17 mouse cellular contexts compared by ENCODE assay signal in the genomic region with DNA sequence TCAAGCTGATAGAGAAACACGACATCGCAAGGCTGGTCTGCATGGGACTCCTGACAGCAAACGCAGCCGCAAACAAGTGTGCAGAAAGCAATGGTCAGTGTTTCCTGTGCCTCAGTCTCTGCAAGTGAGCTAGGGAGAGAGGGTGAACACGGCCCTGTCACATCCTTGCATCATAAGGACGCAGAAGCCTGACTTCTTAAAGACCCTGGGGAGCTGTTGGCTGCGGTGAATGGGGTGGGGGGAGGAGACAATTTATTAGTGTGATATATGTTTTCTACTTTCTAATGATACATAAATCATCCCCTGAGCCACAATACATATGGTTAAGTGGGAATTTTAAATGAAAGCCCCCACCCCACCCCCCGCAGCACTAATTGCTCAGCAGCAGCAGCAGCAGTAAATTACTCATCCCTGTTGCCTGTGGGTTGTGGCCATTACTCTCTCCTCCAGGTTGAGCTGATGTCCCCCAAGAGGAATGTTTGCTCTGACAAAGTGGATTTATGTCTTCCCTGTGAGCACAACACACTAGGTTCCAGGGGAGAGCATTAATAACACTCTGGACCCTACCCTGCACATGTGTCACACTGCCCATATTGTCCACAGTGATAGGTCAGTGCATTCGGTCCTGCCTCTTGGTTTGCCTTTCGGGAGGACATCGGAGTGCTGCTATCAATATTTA. TPM values are rescaled to one million over a fixed set of nuclear protein-coding genes. Genes with fewer than 3 reads are reported as not detected.
A peak's percentile ranks its signal among the peaks of the same experiment; 100 is the strongest.
DNase-seq lines count a peak whose midpoint lies in the region; ATAC-seq and TF ChIP-seq lines count a peak whose summit lies in the region.
"Had no signal": no experiment of that assay in that cellular context is flagged by ENCODE, and none has a peak within 500 bp of the region (broad histone marks: within the 10 kb centered on the region; RNA-seq: fewer than 3 reads in every experiment).

No protein-coding gene starts in this region.

- no peak overlapping the region for H3K9ac ChIP-seq in kidney, postnatal 0 days (ENCODE audit: low read depth, low read length)
- H3K9ac ChIP-seq: forebrain, embryonic 13.5 days; limb, embryonic 15.5 days had no signal

- no peak for ATAC-seq in kidney, postnatal 0 days (replicated peaks; ENCODE audit: low FRiP score, low read depth)
- ATAC-seq: forebrain, embryonic 13.5 days had no signal

- H3K9me3 ChIP-seq in kidney, postnatal 0 days (replicated peaks; ENCODE audit: low read length): no peaks in the 10 kb centered on the region
- H3K9me3 ChIP-seq: forebrain, embryonic 13.5 days; limb, embryonic 15.5 days had no signal

- no peak overlapping the region for H3K27ac ChIP-seq in kidney, postnatal 0 days
- H3K27ac ChIP-seq: forebrain, embryonic 13.5 days; limb, embryonic 15.5 days had no signal

- H3K4me2 ChIP-seq in kidney, postnatal 0 days (ENCODE audit: low read length): no peak overlapping the region
- H3K4me2 ChIP-seq: forebrain, embryonic 13.5 days; limb, embryonic 15.5 days had no signal

- no peaks in the 10 kb centered on the region for H3K27me3 ChIP-seq in kidney, postnatal 0 days (ENCODE audit: insufficient read depth, low read length)
- H3K27me3 ChIP-seq: forebrain, embryonic 13.5 days; limb, embryonic 15.5 days had no signal

- H3K36me3 ChIP-seq in kidney, postnatal 0 days (ENCODE audit: insufficient read depth, low read length): no peaks in the 10 kb centered on the region
- H3K36me3 ChIP-seq: limb, embryonic 15.5 days had no signal

- 34% methylated on average over 11 of the region's 11 CpGs for WGBS in kidney, postnatal 0 days

- intact Hi-C loops in left cerebral cortex, postnatal 36 days (cut with DNase I): no loop called here

- H3K4me1 ChIP-seq in kidney, postnatal 0 days (replicated peaks; ENCODE audit: insufficient read depth, low read length): no peaks in the 10 kb centered on the region
- H3K4me1 ChIP-seq: forebrain, embryonic 13.5 days; limb, embryonic 15.5 days had no signal

- no peak overlapping the region for H3K4me3 ChIP-seq in kidney, postnatal 0 days (replicated peaks; ENCODE audit: low read depth, low read length)
- H3K4me3 ChIP-seq: forebrain, embryonic 13.5 days; limb, embryonic 15.5 days had no signal

- TF ChIP-seq CTCF in kidney, postnatal 0 days (IDR thresholded peaks at IDR 0.05; ENCODE audit: low read depth): no peak

- peak; percentile 54 for DNase-seq in embryo, embryonic 10.5 days (ENCODE audit: low spot score)
- no peak for DNase-seq in embryo, embryonic 9.5 days (ENCODE audit: extremely low spot score)
- DNase-seq in kidney, postnatal 0 days (ENCODE audit: low spot score): peak; percentile 15
- no peak for DNase-seq in kidney, adult 8-10 months
- DNase-seq in mesoderm, embryonic 11.5 days (ENCODE audit: low read depth, low spot score): peak; percentile 85
- DNase-seq in retina, postnatal 1 day: peak; percentile 43
- no peak for DNase-seq in thymus, postnatal 0 days (ENCODE audit: low spot score)
- DNase-seq in left cerebral cortex, postnatal 36 days (ENCODE audit: low spot score in 2 of 2): no peak
- DNase-seq: cerebellum, postnatal 10 days; kidney, postnatal 10 days; layer of hippocampus, adult 9-11 months; lung, adult 18-20 months; lung, postnatal 36 days; right cerebral cortex, postnatal 25 days; thymus, adult 18-20 months had no signal

RNA-seq across cellular contexts. Expression of a gene that starts 21.8 kb away (rescaled TPM):
- 2.6 and 3.7 TPM in 2 replicates for polyA plus RNA-seq in kidney, postnatal 0 days (2015; fragmentation: Nextera tagmentation; extraction: Ambion mirVana)
- polyA plus RNA-seq in thymus, postnatal 0 days (2015; fragmentation: Nextera tagmentation; extraction: Ambion mirVana): 4.6 and 4.7 TPM in 2 replicates
- under 1 TPM; 0.32 to 0.68 TPM for total RNA-seq in left cerebral cortex, postnatal 36 days (2021)

RNA-seq across cellular contexts. Expression of a gene that starts 49.3 kb away (rescaled TPM):
- 1.4 and 1.5 TPM in 2 replicates for polyA plus RNA-seq in kidney, postnatal 0 days (2015; fragmentation: Nextera tagmentation; extraction: Ambion mirVana)
- 11.1 and 12.5 TPM in 2 replicates for polyA plus RNA-seq in thymus, postnatal 0 days (2015; fragmentation: Nextera tagmentation; extraction: Ambion mirVana)
- total RNA-seq in left cerebral cortex, postnatal 36 days (2021): not detected

Comparison
In these comparisons a context has a peak if more than half of its experiments do, and no peak if none do; other contexts are left out.
1. DNase-seq: peak in embryo, embryonic 10.5 days (single experiment), kidney, postnatal 0 days (single experiment), mesoderm, embryonic 11.5 days (single experiment) and retina, postnatal 1 day (single experiment); none in embryo, embryonic 9.5 days (single experiment), kidney, adult 8-10 months (0 of 2), thymus, postnatal 0 days (single experiment) and left cerebral cortex, postnatal 36 days (0 of 2).